Mouse (Mus musculus) kidney, embryonic 16.5 days (tissue): ENCODE data around the gene Tgfbr3. TPM values are rescaled to one million over a fixed set of nuclear protein-coding genes. Genes with fewer than 3 reads are reported as not detected.

Experiments used
- ATAC-seq: fragments of 200-750 bp; cut with Nextera tagmentation; 2 replicates; pipeline ENCODE4 v1.8.0; 2017; ENCODE audit warnings: moderate TSS enrichment; ENCODE audit not compliant: low FRiP score, low TSS enrichment
- H3K27ac ChIP-seq: fragments of 300-500 bp; sonication (generic); 2 replicates; pipeline ENCODE4 v1.5.1; 2014; ENCODE audit warnings: low read length
- H3K27me3 ChIP-seq: fragments of 300-500 bp; sonication (generic); 2 replicates; pipeline ENCODE4 v1.6.1; 2014; ENCODE audit warnings: low read length, control low read depth, mixed read lengths; ENCODE audit not compliant: insufficient read depth
- H3K36me3 ChIP-seq: fragments of 300-500 bp; sonication (generic); 2 replicates; pipeline ENCODE4 v1.6.1; 2014; ENCODE audit warnings: low read length, control low read depth, mixed read lengths; ENCODE audit not compliant: insufficient read depth
- H3K4me1 ChIP-seq: fragments of 300-500 bp; sonication (generic); 2 replicates; pipeline ENCODE4 v1.6.1; 2014; ENCODE audit warnings: low read length, control low read depth, mixed read lengths; ENCODE audit not compliant: insufficient read depth
- H3K4me2 ChIP-seq: fragments of 300-500 bp; sonication (generic); replicated peaks from 2 replicates; pipeline ENCODE4 v1.6.1; 2014; ENCODE audit warnings: low read depth, low read length
- H3K4me3 ChIP-seq: fragments of 300-500 bp; sonication (generic); 2 replicates; pipeline ENCODE4 v1.5.1; 2014; ENCODE audit warnings: mild to moderate bottlenecking, low read length
- H3K9ac ChIP-seq: fragments of 300-500 bp; sonication (generic); replicated peaks from 2 replicates; pipeline ENCODE4 v1.6.1; 2014; ENCODE audit warnings: low read length
- H3K9me3 ChIP-seq: fragments of 300-500 bp; sonication (generic); 2 replicates; pipeline ENCODE4 v1.6.1; 2016; ENCODE audit warnings: low read length, control low read depth
- WGBS: fragments of 180-500 bp; shearing (Covaris S2); extraction: QIAGEN DNeasy Blood & Tissue Kit; methylation state at CpG from one replicate; pipeline ENCODE4 v1.1.7; 2014; 5-methylcytosine and 5-hydroxymethylcytosine counted together
- polyA plus RNA-seq: library from polyadenylated mRNA; unstranded; fragments of >200 nt; fragmentation: Nextera tagmentation; extraction: Ambion mirVana; gene quantifications from 2 replicates; pipeline ENCODE4 v1.2.1, GENCODE M21; 2015

Gene Tgfbr3
- polyA plus RNA-seq, 1 experiment from 2014 or later = 17.3 TPM

DNA sequence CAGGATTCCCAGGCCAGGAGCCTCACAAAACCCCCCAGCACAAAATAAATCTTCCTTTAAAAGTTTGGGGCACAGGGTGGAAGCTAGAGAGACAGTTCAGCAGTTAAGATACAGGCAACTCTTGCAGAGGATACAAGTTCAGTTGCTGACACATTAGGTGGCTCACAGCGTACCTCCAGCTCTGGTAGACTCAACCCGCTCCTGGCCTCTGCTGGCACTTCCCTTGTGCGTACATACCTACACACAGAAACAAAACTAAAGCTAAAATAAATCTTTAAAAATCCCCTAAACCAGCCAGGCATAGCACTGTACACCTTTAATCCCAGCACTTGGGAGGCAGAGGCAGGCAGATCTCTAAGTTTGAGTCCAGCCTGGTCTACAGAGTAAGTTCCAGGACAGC, 211.1 kb downstream of the Tgfbr3 start:
- H3K4me1 ChIP-seq = peaks cover 49% of the 10 kb centered on the region
- 97% methylated on average over 3 of the region's 3 CpGs for WGBS

DNA sequence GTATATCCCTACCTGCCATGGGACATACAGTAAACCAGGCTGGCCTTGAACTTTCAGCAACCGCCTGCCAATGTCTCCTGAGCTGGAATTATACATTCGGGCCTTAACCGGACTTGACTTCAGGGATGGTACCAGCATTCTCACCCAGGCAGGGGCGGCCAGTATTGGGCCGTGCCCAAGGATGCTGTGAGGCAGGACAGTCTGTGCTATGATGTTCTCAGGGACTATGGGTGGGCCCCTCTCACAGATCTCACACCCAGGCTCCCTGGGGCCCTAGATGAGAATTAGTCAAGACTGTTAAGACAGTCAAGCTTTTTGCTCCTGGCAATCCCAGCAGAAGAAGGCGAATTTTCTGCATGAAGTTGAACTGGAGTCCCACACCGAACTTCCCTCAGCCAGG, 211.5 kb downstream of the Tgfbr3 start:
- H3K4me3 ChIP-seq = no peak overlapping the region
- H3K27me3 ChIP-seq = no peaks in the 10 kb centered on the region
- H3K27ac ChIP-seq = no peak overlapping the region
- ATAC-seq = no peak
- no peaks in the 10 kb centered on the region for H3K9me3 ChIP-seq
- 97% methylated on average over 7 of the region's 7 CpGs for WGBS
- no peak overlapping the region for H3K4me2 ChIP-seq
- no peaks in the 10 kb centered on the region for H3K36me3 ChIP-seq
- peaks cover 52% of the 10 kb centered on the region for H3K4me1 ChIP-seq
- H3K9ac ChIP-seq = no peak overlapping the region

More for the DNA sequence above, 211.1 kb downstream of the Tgfbr3 start:
- no peaks in the 10 kb centered on the region for H3K27me3 ChIP-seq
- no peak for ATAC-seq
- H3K27ac ChIP-seq = no peak overlapping the region
- no peaks in the 10 kb centered on the region for H3K36me3 ChIP-seq
- H3K4me2 ChIP-seq = no peak overlapping the region
- no peak overlapping the region for H3K4me3 ChIP-seq
- no peak overlapping the region for H3K9ac ChIP-seq
- H3K9me3 ChIP-seq = no peaks in the 10 kb centered on the region

DNA sequence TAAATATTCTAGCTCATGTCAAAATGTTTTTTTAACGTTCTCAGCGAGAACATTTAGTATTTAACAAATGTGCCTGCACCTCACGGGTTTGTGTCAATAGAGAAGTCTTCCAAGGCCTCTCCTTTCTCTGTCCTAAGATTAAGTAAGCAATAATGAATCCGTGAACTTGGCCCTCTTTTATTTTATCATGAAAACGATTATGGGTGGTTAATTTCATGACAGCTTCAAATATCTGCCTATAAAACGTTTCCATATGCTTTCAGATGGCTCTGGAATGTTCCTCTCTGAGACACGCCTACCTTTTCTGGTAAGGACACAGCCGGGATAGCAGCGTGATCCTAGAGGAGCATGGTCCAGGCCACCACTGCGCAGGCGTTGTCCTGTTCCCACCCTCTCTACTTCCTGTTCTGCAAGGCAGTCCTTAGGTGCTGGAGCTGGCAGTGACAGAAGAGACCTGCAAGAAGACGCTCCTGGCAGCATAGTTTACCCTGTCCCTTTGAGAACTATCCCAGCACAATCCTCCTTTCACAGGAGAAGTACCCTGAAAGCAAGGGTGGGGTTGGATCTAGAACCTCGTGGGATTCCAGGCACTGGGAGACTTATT, 214.3 kb downstream of the Tgfbr3 start:
- no peaks in the 10 kb centered on the region for H3K9me3 ChIP-seq
- no peak overlapping the region for H3K9ac ChIP-seq
- H3K4me3 ChIP-seq = no peak overlapping the region
- no peaks in the 10 kb centered on the region for H3K36me3 ChIP-seq
- 69% methylated on average over 13 of the region's 13 CpGs for WGBS
- H3K4me2 ChIP-seq = no peak overlapping the region
- H3K27ac ChIP-seq = no peak overlapping the region
- H3K27me3 ChIP-seq = no peaks in the 10 kb centered on the region
- H3K4me1 ChIP-seq = peaks cover 31% of the 10 kb centered on the region
- no peak for ATAC-seq

DNA sequence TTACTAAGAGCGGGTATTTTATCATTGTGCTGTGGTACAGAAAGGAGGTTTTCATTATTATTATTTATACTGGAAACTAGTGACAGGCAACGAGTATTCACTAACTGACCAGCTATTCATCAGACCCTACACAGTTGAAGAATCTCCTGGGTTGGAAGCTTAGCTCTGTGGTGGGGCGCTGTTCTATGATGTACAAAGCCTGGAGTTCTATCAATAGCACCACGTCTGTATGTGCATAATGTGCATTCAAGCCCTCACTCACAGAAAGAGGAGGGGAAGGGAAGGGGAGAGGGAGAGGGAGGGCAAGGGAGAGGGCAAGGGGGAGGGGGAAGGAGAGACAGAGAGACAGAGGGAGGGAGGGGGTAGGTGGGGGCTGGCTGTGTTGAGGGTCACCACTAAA, 215.1 kb downstream of the Tgfbr3 start:
- no peak for ATAC-seq

DNA sequence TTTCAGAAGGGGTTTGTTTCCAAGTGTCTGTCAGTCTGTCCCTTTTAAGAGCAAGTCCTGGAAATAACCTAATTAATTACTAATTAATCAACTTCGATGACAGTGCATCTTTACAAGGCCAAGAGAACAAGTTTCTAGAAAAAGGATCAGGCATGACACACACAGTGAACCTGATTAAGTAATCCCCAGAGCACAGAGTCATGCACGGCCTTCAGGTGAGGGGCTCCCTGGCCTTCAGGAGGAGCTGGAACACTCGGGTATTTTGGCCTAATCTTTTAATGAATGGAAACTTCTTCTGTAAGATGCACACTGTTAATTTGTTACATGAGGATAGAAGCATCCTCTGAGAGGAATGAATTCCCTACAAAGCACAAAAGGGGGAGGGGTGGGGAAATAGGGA, 215.9 kb downstream of the Tgfbr3 start:
- Histone ChIP-seq H3K4me1 (peaks cover 18% of the 10 kb centered on the region), H3K9me3 (no peaks in the 10 kb centered on the region), H3K4me3 (no peak overlapping the region), H3K27ac (no peak overlapping the region), H3K4me2 (no peak overlapping the region), H3K9ac (no peak overlapping the region), H3K27me3 (no peaks in the 10 kb centered on the region), H3K36me3 (no peaks in the 10 kb centered on the region)
- no peak for ATAC-seq
- WGBS = 42% methylated on average over 3 of the region's 3 CpGs

More for the DNA sequence above, 215.1 kb downstream of the Tgfbr3 start:
- Histone ChIP-seq H3K9me3 (no peaks in the 10 kb centered on the region), H3K4me2 (no peak overlapping the region), H3K36me3 (no peaks in the 10 kb centered on the region), H3K4me1 (peaks cover 24% of the 10 kb centered on the region), H3K9ac (no peak overlapping the region), H3K27ac (no peak overlapping the region), H3K4me3 (no peak overlapping the region), H3K27me3 (no peaks in the 10 kb centered on the region)
- WGBS = 48% methylated on average over 4 of the region's 4 CpGs

DNA sequence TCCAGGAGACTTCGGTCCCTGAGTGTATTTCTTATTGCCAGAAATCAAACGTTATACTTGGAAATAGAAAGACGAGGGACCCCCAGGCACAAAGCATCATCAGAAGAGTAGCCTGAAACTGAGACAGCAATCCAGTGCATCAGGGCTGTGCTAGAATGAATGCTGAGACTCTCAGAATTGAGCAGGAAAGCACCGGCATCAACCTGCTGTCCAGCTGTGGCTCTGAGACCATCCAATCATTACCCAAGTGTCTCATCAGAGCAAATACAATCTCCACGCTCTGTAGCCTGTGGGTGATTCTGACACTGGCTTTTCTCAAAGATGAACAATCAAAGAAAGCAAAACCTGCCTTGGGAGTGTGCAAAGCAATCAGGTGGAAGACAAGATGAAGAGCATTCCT, 221.3 kb downstream of the Tgfbr3 start:
- 76% methylated on average over 5 of the region's 5 CpGs for WGBS
- H3K4me2 ChIP-seq = no peak overlapping the region
- H3K9me3 ChIP-seq = no peaks in the 10 kb centered on the region
- H3K9ac ChIP-seq = no peak overlapping the region
- 0 out of 2 replicates have a peak overlapping the region, but pooled peaks have one; percentile 6 for H3K27ac ChIP-seq
- no peak for ATAC-seq
- H3K4me3 ChIP-seq = no peak overlapping the region
- no peaks in the 10 kb centered on the region for H3K36me3 ChIP-seq
- H3K27me3 ChIP-seq = no peaks in the 10 kb centered on the region
- peaks cover 7% of the 10 kb centered on the region for H3K4me1 ChIP-seq

DNA sequence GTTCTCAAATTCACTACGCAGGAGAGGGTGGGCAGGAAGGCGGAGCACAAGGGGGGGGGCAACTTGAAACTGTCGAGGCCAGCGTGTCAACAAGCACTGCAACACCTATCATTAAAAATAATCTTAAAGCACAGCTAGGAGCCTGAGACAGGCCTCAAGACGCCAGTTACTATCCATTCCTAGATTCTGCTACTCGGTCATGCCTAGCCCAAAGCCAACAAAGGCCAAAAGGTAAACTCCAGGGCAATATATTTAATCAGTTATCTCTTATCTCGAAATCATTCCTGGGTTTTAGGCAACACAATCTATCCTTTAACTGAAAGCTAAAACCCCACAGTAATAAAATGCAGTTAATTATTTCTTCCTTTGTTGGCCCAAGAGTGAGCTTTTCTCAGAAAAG, 221.9 kb downstream of the Tgfbr3 start:
- ATAC-seq = no peak
- Histone ChIP-seq H3K4me2 (no peak overlapping the region), H3K27ac (no peak overlapping the region), H3K36me3 (no peaks in the 10 kb centered on the region), H3K9me3 (no peaks in the 10 kb centered on the region), H3K9ac (no peak overlapping the region), H3K4me1 (peaks cover 6% of the 10 kb centered on the region; the same call in 1 of the 2 replicates), H3K27me3 (no peaks in the 10 kb centered on the region), H3K4me3 (no peak overlapping the region)
- 50% methylated on average over 7 of the region's 7 CpGs for WGBS

DNA sequence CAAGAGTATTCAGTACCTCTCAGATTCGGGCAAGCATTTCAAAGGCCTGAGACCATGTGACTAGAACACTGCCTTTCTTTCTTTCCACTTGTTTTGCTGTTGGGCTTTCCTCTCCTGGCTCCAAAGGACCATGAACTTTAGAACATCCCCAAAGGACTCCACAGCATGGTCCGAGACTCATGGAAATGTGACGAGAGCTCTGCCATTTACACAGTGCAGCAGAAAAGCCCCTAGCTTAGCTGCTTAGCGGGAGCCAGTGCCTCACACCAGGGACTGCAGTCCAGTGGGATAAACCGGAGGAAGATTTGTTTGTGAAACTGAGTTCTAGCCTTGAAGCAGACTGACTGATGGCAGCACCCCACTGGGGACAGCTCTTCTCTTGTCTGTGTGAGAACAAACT, 224.5 kb downstream of the Tgfbr3 start:
- H3K4me1 ChIP-seq = peaks cover 6% of the 10 kb centered on the region; the same call in 1 of the 2 replicates
- H3K9ac ChIP-seq = no peak overlapping the region
- no peak overlapping the region for H3K4me2 ChIP-seq
- no peaks in the 10 kb centered on the region for H3K9me3 ChIP-seq
- no peaks in the 10 kb centered on the region for H3K36me3 ChIP-seq
- no peak overlapping the region for H3K4me3 ChIP-seq
- ATAC-seq = no peak
- 74% methylated on average over 5 of the region's 5 CpGs for WGBS
- no peak overlapping the region for H3K27ac ChIP-seq
- H3K27me3 ChIP-seq = no peaks in the 10 kb centered on the region

DNA sequence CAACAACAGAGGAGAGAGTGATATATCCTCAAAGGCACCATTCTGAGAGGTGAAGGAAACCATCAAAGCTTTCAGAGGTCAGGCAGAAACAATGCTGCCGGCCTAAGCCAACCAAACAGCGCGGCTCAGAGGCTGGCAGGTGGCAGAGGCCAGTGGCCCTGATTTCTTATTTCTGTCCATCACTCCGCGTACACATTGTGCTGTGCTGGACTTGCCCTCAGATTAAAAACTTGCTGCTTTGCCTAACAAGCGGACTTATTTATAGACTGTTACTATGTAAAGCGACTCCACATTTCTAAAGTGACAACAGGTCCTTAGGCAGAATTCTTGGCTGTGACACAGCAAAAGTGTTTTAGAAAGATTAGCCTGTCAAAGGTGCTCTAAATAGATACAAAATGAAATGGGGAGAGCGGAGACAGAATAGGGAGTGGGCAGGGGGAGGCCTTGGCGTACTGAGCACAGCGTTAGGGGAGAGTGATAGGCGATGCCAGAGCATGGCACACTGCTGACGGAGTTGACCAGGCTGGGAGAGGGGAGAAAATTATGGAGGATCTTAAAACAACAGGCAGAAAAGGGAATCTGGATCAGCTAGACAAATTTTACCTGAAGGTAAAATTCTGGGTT, 227.1 kb downstream of the Tgfbr3 start:
- Histone ChIP-seq H3K4me2 (no peak overlapping the region), H3K4me3 (no peak overlapping the region), H3K27me3 (no peaks in the 10 kb centered on the region), H3K9me3 (no peaks in the 10 kb centered on the region), H3K36me3 (no peaks in the 10 kb centered on the region), H3K4me1 (peaks cover 4% of the 10 kb centered on the region; the same call in 1 of the 2 replicates), H3K27ac (no peak overlapping the region), H3K9ac (no peak overlapping the region)
- 69% methylated on average over 12 of the region's 12 CpGs for WGBS
- ATAC-seq = no peak

DNA sequence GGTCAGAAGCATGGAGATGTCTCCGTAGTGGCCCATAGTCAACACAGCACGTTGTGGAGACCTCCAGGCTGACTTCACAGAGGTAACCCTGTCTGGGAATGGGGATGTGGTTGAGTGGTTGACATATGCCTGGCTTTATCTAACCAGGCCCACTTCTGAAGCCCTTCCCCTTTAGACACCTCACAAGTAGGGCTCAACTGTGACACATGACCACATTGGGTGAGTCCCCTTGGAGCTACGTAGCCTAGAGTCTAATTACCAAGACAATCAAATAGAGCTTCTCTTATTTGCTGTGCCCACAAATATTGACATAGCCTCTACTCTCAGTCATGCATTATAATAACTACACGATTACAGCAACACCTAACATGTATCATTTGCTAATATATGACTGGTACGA, 229.9 kb downstream of the Tgfbr3 start:
- Histone ChIP-seq H3K4me1 (peaks cover 14% of the 10 kb centered on the region; the same call in 1 of the 2 replicates), H3K9ac (no peak overlapping the region), H3K36me3 (no peaks in the 10 kb centered on the region), H3K27ac (no peak overlapping the region), H3K27me3 (no peaks in the 10 kb centered on the region), H3K9me3 (no peaks in the 10 kb centered on the region), H3K4me2 (no peak overlapping the region), H3K4me3 (no peak overlapping the region)
- no peak for ATAC-seq
- 90% methylated on average over 5 of the region's 5 CpGs for WGBS
